Mouse (Mus musculus) midbrain, embryonic 14.5 days (tissue): ENCODE results near the gene Mgat4a. TPM values are rescaled to one million over a fixed set of nuclear protein-coding genes. Genes with fewer than 3 reads are reported as not detected.
A peak's percentile ranks its signal among the peaks of the same experiment; 100 is the strongest.

Source experiments
- ATAC-seq: fragments of 200-750 bp; cut with Nextera tagmentation; 2 replicates; pipeline ENCODE4 v1.8.0; 2017; ENCODE audit warnings: moderate number of reproducible peaks, moderate library complexity; ENCODE audit not compliant: low FRiP score, low TSS enrichment
- DNase-seq: peaks from one replicate; pipeline ENCODE4 v3.0.0-alpha.2; 2015
- H3K27ac ChIP-seq: fragments of 300-500 bp; sonication (generic); replicated peaks from 2 replicates; pipeline ENCODE4 v1.5.1; 2014; ENCODE audit warnings: mild to moderate bottlenecking, low read depth, low read length, moderate library complexity
- H3K27me3 ChIP-seq: fragments of 300-500 bp; sonication (generic); 2 replicates; pipeline ENCODE4 v1.6.1; 2014; ENCODE audit warnings: low read length, control low read depth, mixed read lengths; ENCODE audit not compliant: control insufficient read depth, insufficient read depth
- H3K36me3 ChIP-seq: fragments of 300-500 bp; sonication (generic); 2 replicates; pipeline ENCODE4 v1.6.1; 2014; ENCODE audit warnings: low read length, control low read depth; ENCODE audit not compliant: control insufficient read depth, insufficient read depth
- H3K4me1 ChIP-seq: fragments of 300-500 bp; sonication (generic); 2 replicates; pipeline ENCODE4 v1.6.1; 2014; ENCODE audit warnings: mild to moderate bottlenecking, antibody characterized with exemption, low read length, control low read depth; ENCODE audit not compliant: control insufficient read depth, insufficient read depth
- H3K4me2 ChIP-seq: fragments of 300-500 bp; sonication (generic); 2 replicates; pipeline ENCODE4 v1.6.1; 2014; ENCODE audit warnings: mild to moderate bottlenecking, low read length, moderate library complexity
- H3K4me3 ChIP-seq: fragments of 300-500 bp; sonication (generic); replicated peaks from 2 replicates; pipeline ENCODE4 v1.5.1; 2014; ENCODE audit warnings: low read depth, low read length
- H3K9ac ChIP-seq: fragments of 300-500 bp; sonication (generic); replicated peaks from 2 replicates; pipeline ENCODE4 v1.6.1; 2014; ENCODE audit warnings: mild to moderate bottlenecking, low read length, moderate library complexity
- H3K9me3 ChIP-seq: fragments of 300-500 bp; sonication (generic); 2 replicates; pipeline ENCODE4 v1.6.1; 2016; ENCODE audit warnings: low read length, control low read depth, mixed read lengths; ENCODE audit not compliant: control insufficient read depth
- WGBS: fragments of 180-500 bp; shearing (Covaris S2); extraction: QIAGEN DNeasy Blood & Tissue Kit; methylation state at CpG from one replicate; pipeline ENCODE4 v1.1.7; 2014; 5-methylcytosine and 5-hydroxymethylcytosine counted together
- polyA plus RNA-seq: library from polyadenylated mRNA; unstranded; fragments of >200 nt; fragmentation: Nextera tagmentation; extraction: Ambion mirVana; gene quantifications from 2 replicates; pipeline ENCODE4 v1.2.1, GENCODE M21; 2014

Mgat4a gene
- polyA plus RNA-seq, 1 experiment from 2014 or later, result 11.6 TPM

- Histone ChIP-seq H3K4me2 (no peak overlapping the region), H3K27ac (no peak overlapping the region), H3K9me3 (peaks cover 6% of the 10 kb centered on the region), H3K9ac (no peak overlapping the region), H3K36me3 (peaks cover 43% of the 10 kb centered on the region), H3K27me3 (no peaks in the 10 kb centered on the region), H3K4me1 (no peaks in the 10 kb centered on the region), H3K4me3 (no peak overlapping the region)
- ATAC-seq, result no peak
- DNase-seq, result peak; percentile 12
- 94% methylated on average over 1 of the region's 1 CpGs for WGBS
These were observed 121.4 kb downstream of the Mgat4a start for GRCm38 (mm10) chr1:37419420-37419819.

- no peaks in the 10 kb centered on the region for H3K9me3 ChIP-seq
- H3K4me3 ChIP-seq, result no peak overlapping the region
- no peak overlapping the region for H3K9ac ChIP-seq
- H3K27me3 ChIP-seq, result no peaks in the 10 kb centered on the region
- no peak overlapping the region for H3K4me2 ChIP-seq
- H3K4me1 ChIP-seq, result no peaks in the 10 kb centered on the region
- H3K36me3 ChIP-seq, result peaks cover 34% of the 10 kb centered on the region
- no peak for DNase-seq
- ATAC-seq, result no peak
- WGBS, result 89% methylated on average over 1 of the region's 1 CpGs
- no peak overlapping the region for H3K27ac ChIP-seq
These were observed 125.4 kb downstream of the Mgat4a start for GRCm38 (mm10) chr1:37415394-37415793.

- DNase-seq, result no peak
- Histone ChIP-seq H3K36me3 (peaks cover 17% of the 10 kb centered on the region), H3K27ac (no peak overlapping the region), H3K4me1 (no peaks in the 10 kb centered on the region), H3K9me3 (no peaks in the 10 kb centered on the region), H3K4me3 (no peak overlapping the region), H3K4me2 (no peak overlapping the region), H3K27me3 (no peaks in the 10 kb centered on the region), H3K9ac (no peak overlapping the region)
- ATAC-seq, result no peak
These were observed 131.2 kb downstream of the Mgat4a start for GRCm38 (mm10) chr1:37409647-37410046.

GRCm38 (mm10) chr1:37408678-37409077 lies 132.1 kb downstream of the Mgat4a start:
- H3K9me3 ChIP-seq, result no peaks in the 10 kb centered on the region
- H3K36me3 ChIP-seq, result peaks cover 17% of the 10 kb centered on the region
- H3K4me1 ChIP-seq, result no peaks in the 10 kb centered on the region
- DNase-seq (no peak), ATAC-seq (no peak)
- H3K4me2 ChIP-seq, result no peak overlapping the region
- no peaks in the 10 kb centered on the region for H3K27me3 ChIP-seq
- 76% methylated on average over 3 of the region's 3 CpGs for WGBS
- no peak overlapping the region for H3K4me3 ChIP-seq
- H3K27ac ChIP-seq, result no peak overlapping the region
- no peak overlapping the region for H3K9ac ChIP-seq

GRCm38 (mm10) chr1:37408059-37408458 lies 132.8 kb downstream of the Mgat4a start:
- WGBS, result 90% methylated on average over 8 of the region's 8 CpGs
- no peaks in the 10 kb centered on the region for H3K4me1 ChIP-seq
- DNase-seq, result no peak
- no peak overlapping the region for H3K27ac ChIP-seq
- no peak overlapping the region for H3K4me2 ChIP-seq
- H3K36me3 ChIP-seq, result peaks cover 18% of the 10 kb centered on the region
- no peaks in the 10 kb centered on the region for H3K9me3 ChIP-seq
- no peak for ATAC-seq
- H3K27me3 ChIP-seq, result no peaks in the 10 kb centered on the region
- H3K9ac ChIP-seq, result no peak overlapping the region
- no peak overlapping the region for H3K4me3 ChIP-seq

GRCm38 (mm10) chr1:37407228-37407627 lies 133.6 kb downstream of the Mgat4a start:
- ATAC-seq (no peak), DNase-seq (no peak)
- Histone ChIP-seq H3K9ac (no peak overlapping the region), H3K4me3 (no peak overlapping the region), H3K4me1 (no peaks in the 10 kb centered on the region), H3K9me3 (no peaks in the 10 kb centered on the region), H3K27me3 (no peaks in the 10 kb centered on the region), H3K4me2 (no peak overlapping the region), H3K36me3 (peaks cover 22% of the 10 kb centered on the region), H3K27ac (no peak overlapping the region)
- WGBS, result 92% methylated on average over 8 of the region's 8 CpGs

- 73% methylated on average over 2 of the region's 2 CpGs for WGBS
- peaks cover 28% of the 10 kb centered on the region for H3K36me3 ChIP-seq
- no peak overlapping the region for H3K9ac ChIP-seq
- no peak overlapping the region for H3K4me3 ChIP-seq
- no peak overlapping the region for H3K4me2 ChIP-seq
- no peaks in the 10 kb centered on the region for H3K27me3 ChIP-seq
- ATAC-seq, result no peak
- H3K9me3 ChIP-seq, result no peaks in the 10 kb centered on the region
- H3K27ac ChIP-seq, result no peak overlapping the region
- H3K4me1 ChIP-seq, result no peaks in the 10 kb centered on the region
- DNase-seq, result no peak
These were observed 135.7 kb downstream of the Mgat4a start for GRCm38 (mm10) chr1:37405137-37405536.

- H3K36me3 ChIP-seq, result peaks cover 44% of the 10 kb centered on the region
These were observed 139.1 kb downstream of the Mgat4a start for GRCm38 (mm10) chr1:37401687-37402086.

GRCm38 (mm10) chr1:37399734-37400133 lies 141.1 kb downstream of the Mgat4a start:
- WGBS, result 78% methylated on average over 8 of the region's 8 CpGs
- H3K9me3 ChIP-seq, result no peaks in the 10 kb centered on the region
- H3K27ac ChIP-seq, result 0 out of 2 replicates have a peak overlapping the region, but pooled peaks have one; percentile 20
- H3K36me3 ChIP-seq, result peaks cover 60% of the 10 kb centered on the region
- ATAC-seq (no peak), DNase-seq (no peak)
- H3K4me2 ChIP-seq, result no peak overlapping the region
- no peak overlapping the region for H3K4me3 ChIP-seq
- H3K27me3 ChIP-seq, result no peaks in the 10 kb centered on the region
- H3K4me1 ChIP-seq, result no peaks in the 10 kb centered on the region
- H3K9ac ChIP-seq, result no peak overlapping the region

More at GRCm38 (mm10) chr1:37401687-37402086, 139.1 kb downstream of the Mgat4a start:
- Histone ChIP-seq H3K9me3 (no peaks in the 10 kb centered on the region), H3K27ac (no peak overlapping the region), H3K27me3 (no peaks in the 10 kb centered on the region), H3K4me2 (no peak overlapping the region), H3K9ac (no peak overlapping the region), H3K4me1 (no peaks in the 10 kb centered on the region), H3K4me3 (no peak overlapping the region)
- DNase-seq (peak; percentile 75), ATAC-seq (no peak)
- WGBS, result 62% methylated on average over 4 of the region's 4 CpGs
